Mouse (Mus musculus) ES-E14 (cell line): Measurements from ENCODE around the gene Spg11. TPM values are rescaled to one million over a fixed set of nuclear protein-coding genes. Genes with fewer than 3 reads are reported as not detected.
A peak's percentile ranks its signal among the peaks of the same experiment; 100 is the strongest.

Experiments
- DNase-seq: peaks from one replicate; pipeline ENCODE4 v3.0.0-alpha.2; 2013; ENCODE audit warnings: low read depth, low spot score
- H3K27ac ChIP-seq: 2 replicates; pipeline ENCODE4 v1.5.1; 2012; ENCODE audit warnings: low read depth, mild to moderate bottlenecking, low read length, moderate library complexity, mixed read lengths; ENCODE audit not compliant: poor library complexity, insufficient read depth, severe bottlenecking
- H3K36me3 ChIP-seq: 2 replicates; pipeline ENCODE4 v1.6.1; 2012; ENCODE audit warnings: mild to moderate bottlenecking, low read length, moderate library complexity, mixed read lengths; ENCODE audit not compliant: control insufficient read depth, poor library complexity, insufficient read depth, severe bottlenecking
- H3K4me1 ChIP-seq, 2 experiments: fragments of 150-350 bp in 1 of 2; sonication (generic) in 1 of 2; 2 replicates each; pipeline ENCODE4 v1.6.1; 2012; ENCODE audit warnings: low read length in 2 of 2, mild to moderate bottlenecking in 1 of 2, mixed read lengths in 1 of 2; ENCODE audit not compliant: control insufficient read depth in 2 of 2, insufficient read depth in 2 of 2, poor library complexity in 1 of 2
- H3K4me3 ChIP-seq, 2 experiments: fragments of 150-350 bp in 1 of 2; sonication (generic) in 1 of 2; 2 replicates each; pipeline ENCODE4 v1.5.1; 2012; ENCODE audit warnings: low read length in 2 of 2, low read depth in 1 of 2, mild to moderate bottlenecking in 1 of 2, mixed read lengths in 1 of 2; ENCODE audit not compliant: insufficient read depth in 1 of 2, poor library complexity in 1 of 2, severe bottlenecking in 1 of 2
- H3K9ac ChIP-seq: 2 replicates; pipeline ENCODE4 v1.6.1; 2012; ENCODE audit warnings: low read depth, mild to moderate bottlenecking, low read length, mixed read lengths; ENCODE audit not compliant: poor library complexity, insufficient read depth, severe bottlenecking
- H3K9me3 ChIP-seq: fragments of 150-350 bp; sonication (generic); 2 replicates; pipeline ENCODE4 v1.6.1; 2012; ENCODE audit warnings: low read depth, mild to moderate bottlenecking, low read length; ENCODE audit not compliant: control insufficient read depth, insufficient read depth
- CHD2 ChIP-seq: IDR thresholded peaks from 2 replicates; pipeline ENCODE4 v1.6.1; 2014; ENCODE audit warnings: mild to moderate bottlenecking, low read depth, low read length, inconsistent platforms
- HCFC1 ChIP-seq: IDR thresholded peaks from 2 replicates; pipeline ENCODE4 v1.6.1; 2012; ENCODE audit warnings: low read length, inconsistent platforms, borderline replicate concordance; ENCODE audit not compliant: insufficient read depth
- MAFK ChIP-seq: IDR thresholded peaks from 2 replicates; pipeline ENCODE4 v1.6.1; 2014; ENCODE audit warnings: mild to moderate bottlenecking, low read depth, low read length, inconsistent platforms; ENCODE audit not compliant: insufficient read depth
- ZC3H11A ChIP-seq: IDR thresholded peaks from 2 replicates; pipeline ENCODE4 v1.6.1; 2012; ENCODE audit warnings: low read depth, mild to moderate bottlenecking, inconsistent platforms, low read length, borderline replicate concordance
- ZNF384 ChIP-seq: IDR thresholded peaks from 2 replicates; pipeline ENCODE4 v1.6.1; 2012; ENCODE audit warnings: low read depth, low read length, inconsistent platforms
- in situ Hi-C, 2 experiments: fragments of 600-800 bp; cut with MboI; formaldehyde crosslinking; loops; one replicate each; pipeline ENCODE4 v1.15.1; 2025; ENCODE audit warnings: low sequenced_read_pairs in 2 of 2, inconsistent platforms in 1 of 2; ENCODE audit not compliant: unreplicated experiment in 2 of 2
- total RNA-seq: library from RNA; depleted of rRNA; stranded (reverse); fragments of 300-350 nt; gene quantifications from 2 replicates; pipeline ENCODE4 v1.2.3, GENCODE M21; 2012

The Spg11 gene
- total RNA-seq, 1 experiment = 15.4 TPM

GRCm38 (mm10) chr2:122132078-122132477 is 13.9 kb upstream of the Spg11 start:
- H3K27ac ChIP-seq = no peak overlapping the region
- no peaks in the 10 kb centered on the region for H3K9me3 ChIP-seq
- H3K9ac ChIP-seq = no peak overlapping the region
- TF ChIP-seq ZC3H11A = no peak
- TF ChIP-seq CHD2 = no peak
- no peak for TF ChIP-seq ZNF384
- TF ChIP-seq HCFC1 = no peak
- no peak for TF ChIP-seq MAFK
- no peaks in the 10 kb centered on the region for H3K36me3 ChIP-seq
- peaks cover 1 to 8% of the 10 kb centered on the region in 2 experiments; a peak in 2 of 4 replicates for H3K4me1 ChIP-seq
- H3K4me3 ChIP-seq = no peak overlapping the region
- in situ Hi-C loops = no loop called here
- no peak for DNase-seq

- H3K9ac ChIP-seq = no peak overlapping the region
- H3K9me3 ChIP-seq = no peaks in the 10 kb centered on the region
- in situ Hi-C loops = no loop called here
- no peak for DNase-seq
- H3K4me1 ChIP-seq = peaks cover 10 to 20% of the 10 kb centered on the region in 2 experiments
- no peak overlapping the region for H3K27ac ChIP-seq
- peaks cover 2% of the 10 kb centered on the region; the same call in 1 of the 2 replicates for H3K36me3 ChIP-seq
- H3K4me3 ChIP-seq = no peak overlapping the region
- TF ChIP-seq ZC3H11A (no peak), ZNF384 (no peak), CHD2 (no peak), MAFK (no peak), HCFC1 (no peak)
Measured at GRCm38 (mm10) chr2:122127635-122128034, 9.4 kb upstream of the Spg11 start.

DNA sequence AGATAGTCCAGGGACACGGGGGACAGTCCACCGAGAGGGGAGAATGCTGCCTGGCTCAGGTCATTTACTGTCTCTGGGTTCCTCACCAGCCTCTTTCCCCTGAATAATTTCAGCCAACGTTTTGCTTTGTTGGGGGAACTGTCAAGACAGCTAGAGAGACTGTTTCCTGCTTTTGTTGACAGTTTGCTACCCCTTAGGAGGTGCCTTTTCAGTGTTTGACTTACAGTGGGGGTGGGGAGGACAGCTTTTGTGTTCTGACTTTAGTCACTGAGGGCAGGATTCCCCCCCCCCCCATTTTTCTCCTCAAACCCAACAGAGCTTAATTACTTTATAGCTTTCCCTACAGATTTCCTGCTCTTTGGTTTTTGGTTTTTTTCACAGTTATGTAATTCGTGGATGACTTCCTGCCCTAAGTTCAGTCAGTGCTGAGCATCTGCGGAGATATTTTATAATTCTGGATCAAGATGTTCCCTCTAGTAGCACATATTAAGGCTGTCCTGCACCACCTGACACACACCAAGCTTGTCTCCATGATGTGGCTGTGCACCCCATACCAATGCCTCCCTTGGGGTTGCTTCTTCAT is 8.7 kb upstream of the Spg11 start:
- Histone ChIP-seq H3K9me3 (no peaks in the 10 kb centered on the region), H3K9ac (no peak overlapping the region), H3K4me3 (no peak overlapping the region), H3K4me1 (peaks cover 10 to 20% of the 10 kb centered on the region in 2 experiments), H3K36me3 (peaks cover 2% of the 10 kb centered on the region; the same call in 1 of the 2 replicates), H3K27ac (peak overlapping the region; percentile 37; the same call in 1 of the 2 replicates)
- DNase-seq = no peak
- in situ Hi-C loops = no loop called here
- TF ChIP-seq HCFC1 (no peak), ZC3H11A (no peak), CHD2 (no peak), ZNF384 (no peak), MAFK (no peak)

DNA sequence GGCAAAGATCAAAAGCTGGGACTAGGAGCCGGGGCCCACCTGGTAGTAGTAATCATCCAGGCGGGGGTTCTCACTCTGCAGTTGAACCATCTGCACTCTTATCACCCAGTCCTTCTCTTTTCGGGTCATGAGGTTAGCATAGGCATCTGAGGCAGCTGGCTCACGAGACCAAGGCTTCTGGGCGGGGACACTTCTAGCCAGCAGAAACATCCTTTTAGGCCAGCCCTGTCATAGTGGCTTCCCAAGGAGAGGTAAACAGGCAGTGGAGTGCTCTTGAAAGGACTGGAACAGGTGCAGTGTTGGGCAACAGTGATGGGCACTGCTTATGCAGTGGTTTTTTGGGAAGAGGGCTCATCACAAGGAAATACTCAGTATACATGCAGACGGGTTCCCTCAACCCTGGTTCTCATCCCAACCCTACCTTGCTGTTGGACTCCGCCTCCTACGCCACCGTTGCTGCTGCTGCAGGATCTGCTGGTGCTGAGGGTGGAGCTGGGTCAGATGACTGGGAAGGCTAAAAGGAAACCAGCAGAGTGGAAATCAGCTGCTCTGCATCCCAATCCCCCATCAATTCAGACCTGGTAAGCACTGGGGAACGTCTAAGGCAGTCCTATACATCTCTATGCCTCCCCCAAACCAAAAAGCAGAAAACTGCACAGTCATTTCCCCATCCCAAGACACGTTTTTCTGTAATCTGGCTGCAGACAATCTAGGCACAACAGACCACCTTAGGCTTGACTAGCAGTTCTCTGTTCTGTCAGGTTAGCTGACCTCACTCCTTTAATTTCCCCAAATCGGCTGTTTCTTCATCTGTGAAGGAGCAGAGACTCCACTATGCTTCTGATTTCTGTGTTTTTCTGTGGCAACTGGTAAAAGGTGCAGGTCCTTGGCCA is 7.7 kb upstream of the Spg11 start:
- in situ Hi-C loops = no loop called here
- H3K4me1 ChIP-seq = peaks cover 10 to 20% of the 10 kb centered on the region in 2 experiments
- peak overlapping the region; percentile 15; the same call in 1 of the 2 replicates for H3K9ac ChIP-seq
- H3K9me3 ChIP-seq = no peaks in the 10 kb centered on the region
- peak; percentile 54 for DNase-seq
- peaks cover 2% of the 10 kb centered on the region; the same call in 1 of the 2 replicates for H3K36me3 ChIP-seq
- H3K4me3 ChIP-seq = peak overlapping the region in 1 of 2 experiments; percentile 26; a peak in 3 of 4 replicates
- peak overlapping the region; percentile 19; the same call in 1 of the 2 replicates for H3K27ac ChIP-seq
- no peak for TF ChIP-seq ZC3H11A
- TF ChIP-seq MAFK = peak; percentile 52; the same call in 1 of the 2 replicates
